Mouse (Mus musculus) cortical plate, adult 2 months (tissue): ENCODE data around the gene Sirpa. TPM values are rescaled to one million over a fixed set of nuclear protein-coding genes. Genes with fewer than 3 reads are reported as not detected.

Experiments
- H3K27ac ChIP-seq: fragments of 200-500 bp; 2 replicates; pipeline ENCODE4 v1.5.1; 2012; ENCODE audit warnings: low read length, control low read depth, inconsistent platforms; ENCODE audit not compliant: insufficient read depth
- H3K4me1 ChIP-seq: fragments of 200-500 bp; 2 replicates; pipeline ENCODE4 v1.6.1; 2011; ENCODE audit warnings: low read length; ENCODE audit not compliant: control insufficient read depth, insufficient read depth
- H3K4me3 ChIP-seq: fragments of 200-500 bp; 2 replicates; pipeline ENCODE4 v1.5.1; 2011; ENCODE audit warnings: mild to moderate bottlenecking, low read length, control low read depth; ENCODE audit not compliant: insufficient read depth
- CTCF ChIP-seq: fragments of 200-500 bp; IDR thresholded peaks from 2 replicates; pipeline ENCODE4 v1.5.1; 2011; ENCODE audit warnings: mild to moderate bottlenecking, control low read depth, low read length; ENCODE audit not compliant: insufficient read depth; ENCODE audit errors: extremely low read depth
- POLR2A ChIP-seq: fragments of 200-500 bp; IDR thresholded peaks from 2 replicates; pipeline ENCODE4 v1.6.1; 2011; ENCODE audit warnings: mild to moderate bottlenecking, low read length, control low read depth; ENCODE audit not compliant: insufficient read depth; ENCODE audit errors: extremely low read depth
- polyA plus RNA-seq: library from polyadenylated mRNA; depleted of rRNA; stranded (reverse); fragments of >200 nt; gene quantifications from 2 replicates; pipeline ENCODE4 v1.2.3, GENCODE M21; 2012

The Sirpa gene
- polyA plus RNA-seq, 1 experiment = 314 TPM

GRCm38 (mm10) chr2:129603536-129603935 lies 10.9 kb downstream of the Sirpa start:
- peaks cover 40% of the 10 kb centered on the region for H3K4me1 ChIP-seq

DNA sequence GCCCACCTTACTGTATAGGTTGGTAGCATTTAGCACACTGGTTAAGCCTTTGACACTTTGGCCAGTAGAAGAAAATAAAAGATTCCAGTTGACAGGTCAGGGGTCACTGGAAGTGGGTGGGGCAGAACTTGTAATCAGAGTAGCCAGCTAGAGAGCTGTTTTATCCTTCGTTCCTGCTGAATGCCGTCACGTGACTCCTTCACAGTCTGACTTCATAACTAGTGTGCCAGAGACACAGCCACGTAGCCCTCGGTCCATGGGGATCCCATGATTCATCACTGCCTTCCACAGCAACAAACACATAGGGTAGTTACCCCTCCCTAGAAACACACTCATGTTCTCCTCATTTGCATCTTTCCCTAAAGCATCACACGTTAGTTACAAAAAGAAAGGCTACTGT lies 11.4 kb downstream of the Sirpa start:
- Histone ChIP-seq H3K4me3 (no peak overlapping the region), H3K4me1 (peaks cover 38% of the 10 kb centered on the region), H3K27ac (no peak overlapping the region)
- no peak for TF ChIP-seq POLR2A
- TF ChIP-seq CTCF = no peak

More at GRCm38 (mm10) chr2:129603536-129603935, 10.9 kb downstream of the Sirpa start:
- no peak overlapping the region for H3K27ac ChIP-seq
- TF ChIP-seq CTCF = no peak
- TF ChIP-seq POLR2A = no peak
- no peak overlapping the region for H3K4me3 ChIP-seq

GRCm38 (mm10) chr2:129605816-129606215 lies 13.2 kb downstream of the Sirpa start:
- H3K27ac ChIP-seq = 0 out of 2 replicates have a peak overlapping the region, but pooled peaks have one; percentile 1
- H3K4me1 ChIP-seq = peaks cover 27% of the 10 kb centered on the region
- no peak for TF ChIP-seq POLR2A
- no peak for TF ChIP-seq CTCF
- H3K4me3 ChIP-seq = no peak overlapping the region

DNA sequence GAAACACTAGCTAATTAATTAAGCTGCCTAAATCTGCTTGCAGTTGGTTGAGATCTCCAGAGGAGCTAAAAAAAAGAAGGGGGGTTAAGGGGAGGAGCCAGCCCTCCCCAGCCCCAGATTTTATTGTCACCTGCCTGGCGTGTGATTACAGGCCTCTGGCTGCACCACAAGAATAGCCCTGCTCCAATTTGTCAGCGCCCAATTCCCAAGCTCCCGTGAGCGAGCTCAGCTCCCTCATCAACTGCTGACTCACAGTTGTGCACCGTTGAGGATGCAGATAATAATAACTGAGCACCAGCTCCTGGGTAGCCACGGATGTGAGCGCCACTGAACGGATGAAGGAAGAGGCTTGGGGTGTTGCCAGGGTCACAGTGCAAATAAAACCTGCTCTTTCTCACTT lies 13.6 kb downstream of the Sirpa start:
- no peak for TF ChIP-seq CTCF
- no peak for TF ChIP-seq POLR2A
- Histone ChIP-seq H3K4me1 (peaks cover 24% of the 10 kb centered on the region), H3K4me3 (no peak overlapping the region), H3K27ac (peak overlapping the region; percentile 69)

- H3K4me3 ChIP-seq = no peak overlapping the region
- no peak overlapping the region for H3K27ac ChIP-seq
- H3K4me1 ChIP-seq = peaks cover 24% of the 10 kb centered on the region
- no peak for TF ChIP-seq CTCF
These were observed 14.3 kb downstream of the Sirpa start for GRCm38 (mm10) chr2:129606899-129607298.

DNA sequence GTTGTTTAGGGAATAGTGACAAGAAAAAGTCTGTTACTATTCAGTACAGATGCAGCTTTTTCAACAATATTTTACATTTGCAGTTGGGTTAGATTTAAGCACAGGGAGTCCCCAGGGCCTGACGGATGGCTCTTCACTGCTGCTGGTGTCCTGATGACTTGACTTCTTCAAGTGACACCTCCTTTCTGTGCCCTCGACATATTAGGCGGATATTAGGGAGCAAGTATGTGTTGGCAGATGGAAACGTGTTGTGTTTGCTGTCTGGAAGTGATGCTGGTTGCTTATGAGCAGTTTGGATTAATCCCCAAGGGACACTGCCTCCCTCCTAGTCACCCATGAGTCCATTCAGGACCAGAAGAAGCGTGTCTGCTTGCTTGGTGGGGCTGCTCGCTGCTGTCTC lies 21.3 kb downstream of the Sirpa start:
- Histone ChIP-seq H3K4me3 (no peak overlapping the region), H3K27ac (no peak overlapping the region), H3K4me1 (no peaks in the 10 kb centered on the region)
- no peak for TF ChIP-seq POLR2A

- no peak overlapping the region for H3K27ac ChIP-seq
- TF ChIP-seq POLR2A = no peak
- no peak for TF ChIP-seq CTCF
- H3K4me3 ChIP-seq = no peak overlapping the region
- no peaks in the 10 kb centered on the region for H3K4me1 ChIP-seq
These were observed 22.0 kb downstream of the Sirpa start for GRCm38 (mm10) chr2:129614482-129615185.

DNA sequence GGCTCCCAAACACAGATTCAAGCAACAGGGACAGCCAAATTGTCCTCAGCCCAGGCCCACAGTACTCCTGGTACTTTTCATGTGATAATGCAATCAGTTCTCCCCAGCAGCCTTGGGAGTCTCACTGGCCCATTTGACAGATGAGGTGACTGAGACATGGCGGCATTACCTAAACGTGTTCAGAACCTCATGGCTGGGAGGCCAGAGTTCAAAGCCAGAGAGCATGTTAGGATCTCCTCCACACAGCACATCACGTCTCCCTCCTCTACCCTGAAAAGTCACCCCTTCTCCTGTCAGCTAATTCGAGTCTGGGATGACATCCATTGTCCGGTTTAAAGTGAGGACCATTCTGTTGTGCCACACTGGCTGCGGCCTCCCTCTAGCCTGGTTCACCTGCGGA lies 27.5 kb downstream of the Sirpa start:
- Histone ChIP-seq H3K4me3 (no peak overlapping the region), H3K27ac (no peak overlapping the region), H3K4me1 (peaks cover 11% of the 10 kb centered on the region; the same call in 1 of the 2 replicates)
- TF ChIP-seq CTCF (no peak), POLR2A (no peak)

GRCm38 (mm10) chr2:129620881-129621280 lies 28.2 kb downstream of the Sirpa start:
- no peak for TF ChIP-seq POLR2A
- TF ChIP-seq CTCF = no peak
- no peak overlapping the region for H3K27ac ChIP-seq
- H3K4me3 ChIP-seq = no peak overlapping the region
- peaks cover 12% of the 10 kb centered on the region for H3K4me1 ChIP-seq

- Histone ChIP-seq H3K4me1 (peaks cover 15% of the 10 kb centered on the region), H3K4me3 (no peak overlapping the region), H3K27ac (no peak overlapping the region)
- TF ChIP-seq POLR2A (no peak), CTCF (no peak)
These were observed 29.2 kb downstream of the Sirpa start for GRCm38 (mm10) chr2:129621654-129622490.

- TF ChIP-seq POLR2A (no peak), CTCF (no peak)
- Histone ChIP-seq H3K4me3 (no peak overlapping the region), H3K4me1 (peaks cover 17% of the 10 kb centered on the region), H3K27ac (no peak overlapping the region)
These were observed 30.3 kb downstream of the Sirpa start for GRCm38 (mm10) chr2:129622918-129623317.
